Mouse (Mus musculus): Measurements from ENCODE around the gene Pid1.
"Not testable (repeated sequence)": the region's sequence is repeated elsewhere in the genome, so short reads cannot be mapped to it uniquely, and the experiment has no call there.

The Pid1 gene

GRCm38 (mm10) chr1:84271712-84272200, 92.2 kb downstream of the Pid1 start:
- DNase-seq (ENCODE audit: low read depth), result no peak

- no peak for DNase-seq (ENCODE audit: low read depth)
Observed at GRCm38 (mm10) chr1:84257656-84258055, 106.3 kb downstream of the Pid1 start.

- no peak for DNase-seq (ENCODE audit: low read depth)
Observed at GRCm38 (mm10) chr1:84254361-84254760, 109.6 kb downstream of the Pid1 start.

GRCm38 (mm10) chr1:84253838-84254237, 110.1 kb downstream of the Pid1 start:
- no peak for DNase-seq (ENCODE audit: low read depth)

GRCm38 (mm10) chr1:84251205-84251604, 112.8 kb downstream of the Pid1 start:
- no peak for DNase-seq (ENCODE audit: low read depth)

- DNase-seq (ENCODE audit: low read depth), result no peak
Observed at GRCm38 (mm10) chr1:84250770-84251169, 113.2 kb downstream of the Pid1 start.

- DNase-seq (ENCODE audit: low read depth), result no peak
Observed at GRCm38 (mm10) chr1:84249772-84250338, 114.1 kb downstream of the Pid1 start.

GRCm38 (mm10) chr1:84247111-84247510, 116.9 kb downstream of the Pid1 start:
- no peak for DNase-seq (ENCODE audit: low read depth)

- no peak for DNase-seq (ENCODE audit: low read depth)
Observed at GRCm38 (mm10) chr1:84241192-84241828, 122.7 kb downstream of the Pid1 start.

GRCm38 (mm10) chr1:84240203-84240602, 123.8 kb downstream of the Pid1 start:
- DNase-seq (ENCODE audit: low read depth), result no peak

GRCm38 (mm10) chr1:84230431-84230830, 133.5 kb downstream of the Pid1 start:
- DNase-seq (ENCODE audit: low read depth), result no peak

- DNase-seq (ENCODE audit: low read depth), result no peak
Observed at GRCm38 (mm10) chr1:84225626-84226025, 138.4 kb downstream of the Pid1 start.

- no peak for DNase-seq (ENCODE audit: low read depth)
Observed at GRCm38 (mm10) chr1:84222051-84222450, 141.9 kb downstream of the Pid1 start.

GRCm38 (mm10) chr1:84218605-84219004, 145.4 kb downstream of the Pid1 start:
- DNase-seq (ENCODE audit: low read depth), result no peak

- DNase-seq (ENCODE audit: low read depth), result no peak
Observed at GRCm38 (mm10) chr1:84217777-84218176, 146.2 kb downstream of the Pid1 start.

GRCm38 (mm10) chr1:84211507-84211906, 152.5 kb downstream of the Pid1 start:
- DNase-seq (ENCODE audit: low read depth), result no peak

- not testable (repeated sequence) for DNase-seq (ENCODE audit: low read depth)
Observed at GRCm38 (mm10) chr1:84205746-84206145, 158.2 kb downstream of the Pid1 start.

- DNase-seq (ENCODE audit: low read depth), result no peak
Observed at GRCm38 (mm10) chr1:84203494-84203893, 160.5 kb downstream of the Pid1 start.

GRCm38 (mm10) chr1:84199890-84200289, 164.1 kb downstream of the Pid1 start:
- DNase-seq (ENCODE audit: low read depth), result no peak

- no peak for DNase-seq (ENCODE audit: low read depth)
Observed at GRCm38 (mm10) chr1:84198887-84199286, 165.1 kb downstream of the Pid1 start.

- DNase-seq (ENCODE audit: low read depth), result no peak
Observed at GRCm38 (mm10) chr1:84192167-84192566, 171.8 kb downstream of the Pid1 start.

- DNase-seq (ENCODE audit: low read depth), result no peak
Observed at GRCm38 (mm10) chr1:84189446-84189845, 174.5 kb downstream of the Pid1 start.

- DNase-seq (ENCODE audit: low read depth), result no peak
Observed at GRCm38 (mm10) chr1:84186756-84187437, 177.1 kb downstream of the Pid1 start.

Data from c-Kit-positive CD71-positive TER-119-negative erythroid progenitor cells, embryonic 14.5 days (primary cell).